Mouse (Mus musculus): ENCODE measurements around the gene 1700123O20Rik.
A peak's percentile ranks its signal among the peaks of the same experiment; 100 is the strongest.

The 1700123O20Rik gene

GRCm38 (mm10) chr14:54678657-54679304 lies 7.2 kb upstream of the 1700123O20Rik start:
- no peak for DNase-seq (ENCODE audit: low spot score in 2 of 2)

GRCm38 (mm10) chr14:54682396-54682795 lies 3.6 kb upstream of the 1700123O20Rik start:
- DNase-seq (ENCODE audit: low spot score in 2 of 2), result no peak

GRCm38 (mm10) chr14:54685471-54685870 lies 545 bp upstream of the 1700123O20Rik start:
- no peak for DNase-seq (ENCODE audit: low spot score in 2 of 2)

- DNase-seq (ENCODE audit: low spot score in 2 of 2), result peak; percentile 100
These were observed 617 bp downstream of the 1700123O20Rik start, which contains the start of gene Acin1 for GRCm38 (mm10) chr14:54686522-54687143. Acin1 (minus strand) TSS chr14:54686931.

- no peak for DNase-seq (ENCODE audit: low spot score in 2 of 2)
These were observed 1.2 kb downstream of the 1700123O20Rik start for GRCm38 (mm10) chr14:54687251-54687650.

GRCm38 (mm10) chr14:54695042-54695441 lies 9.0 kb downstream of the 1700123O20Rik start:
- DNase-seq (ENCODE audit: low spot score in 2 of 2), result no peak

DNA sequence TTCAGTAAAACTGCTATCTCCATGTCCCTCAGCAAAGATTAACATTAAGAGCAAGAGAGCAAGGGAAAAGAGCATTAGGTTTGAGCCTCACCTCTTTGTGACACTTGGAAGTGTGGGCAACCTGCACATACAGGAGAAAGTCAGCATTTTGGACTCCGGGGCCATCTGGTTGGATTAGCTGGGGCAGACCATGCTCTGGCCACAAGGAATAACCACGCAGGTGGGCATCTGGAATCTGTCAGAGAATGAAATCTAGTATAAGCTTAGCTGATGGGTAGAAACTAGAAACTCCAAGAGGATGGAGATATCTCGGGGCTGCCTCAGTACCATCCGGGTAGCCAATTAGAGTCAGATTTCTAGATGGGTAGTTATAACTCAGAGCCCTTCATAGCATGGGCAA lies 10.7 kb downstream of the 1700123O20Rik start:
- no peak for DNase-seq (ENCODE audit: low spot score in 2 of 2)

DNA sequence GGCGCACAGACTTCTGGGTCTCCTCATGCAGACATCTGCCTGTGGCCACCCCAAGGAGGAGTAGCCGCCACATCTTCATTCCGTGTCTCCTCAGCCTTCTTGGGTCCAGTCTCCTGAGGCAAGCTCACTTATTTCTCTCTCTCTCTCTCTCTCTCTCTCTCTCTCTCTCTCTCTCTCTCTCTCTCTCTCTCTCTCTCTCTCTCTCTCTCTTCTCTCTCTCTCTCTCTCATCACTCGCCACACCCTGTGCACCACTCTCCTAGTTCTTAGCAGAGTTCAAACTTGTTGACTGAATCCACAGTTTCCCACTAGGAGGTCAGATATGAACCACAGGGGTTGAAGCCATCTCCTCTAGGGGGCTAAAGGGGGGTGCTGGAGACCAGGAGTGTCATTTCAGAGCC lies 12.7 kb downstream of the 1700123O20Rik start, which contains the start of gene Gm29776:
Gene Gm29776 (minus strand): TSS at position 101 of the 400 bp plus-strand sequence.
- no peak for DNase-seq (ENCODE audit: low spot score in 2 of 2)

GRCm38 (mm10) chr14:54699586-54699985 lies 13.6 kb downstream of the 1700123O20Rik start:
- DNase-seq (ENCODE audit: low spot score in 2 of 2), result no peak

- DNase-seq (ENCODE audit: low spot score in 2 of 2), result peak; percentile 64 to 76
These were observed 15.3 kb downstream of the 1700123O20Rik start for GRCm38 (mm10) chr14:54701298-54701697.

DNA sequence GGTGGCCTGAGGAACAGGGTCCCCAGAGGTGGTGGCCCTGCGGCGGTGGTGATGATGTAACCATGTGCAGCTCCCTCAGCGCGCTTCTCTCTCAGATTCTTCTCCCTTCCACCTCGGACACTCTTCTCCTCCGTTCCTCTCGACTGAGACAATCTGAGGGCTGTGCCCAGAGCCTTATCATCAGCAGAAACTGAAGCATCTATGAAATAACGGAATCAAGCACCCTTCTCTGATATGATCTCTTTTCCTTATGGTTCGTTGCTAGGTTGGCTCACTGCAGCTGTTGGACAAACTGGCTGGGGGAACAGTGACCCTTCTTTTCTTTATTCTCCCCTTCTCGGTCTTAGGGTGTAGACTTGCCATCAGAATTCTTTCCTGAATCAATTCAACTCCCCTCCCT lies 17.2 kb downstream of the 1700123O20Rik start:
- no peak for DNase-seq (ENCODE audit: low spot score in 2 of 2)

- DNase-seq (ENCODE audit: low spot score in 2 of 2), result peak; percentile 19 to 35
These were observed 19.8 kb downstream of the 1700123O20Rik start for GRCm38 (mm10) chr14:54705844-54706243.

DNA sequence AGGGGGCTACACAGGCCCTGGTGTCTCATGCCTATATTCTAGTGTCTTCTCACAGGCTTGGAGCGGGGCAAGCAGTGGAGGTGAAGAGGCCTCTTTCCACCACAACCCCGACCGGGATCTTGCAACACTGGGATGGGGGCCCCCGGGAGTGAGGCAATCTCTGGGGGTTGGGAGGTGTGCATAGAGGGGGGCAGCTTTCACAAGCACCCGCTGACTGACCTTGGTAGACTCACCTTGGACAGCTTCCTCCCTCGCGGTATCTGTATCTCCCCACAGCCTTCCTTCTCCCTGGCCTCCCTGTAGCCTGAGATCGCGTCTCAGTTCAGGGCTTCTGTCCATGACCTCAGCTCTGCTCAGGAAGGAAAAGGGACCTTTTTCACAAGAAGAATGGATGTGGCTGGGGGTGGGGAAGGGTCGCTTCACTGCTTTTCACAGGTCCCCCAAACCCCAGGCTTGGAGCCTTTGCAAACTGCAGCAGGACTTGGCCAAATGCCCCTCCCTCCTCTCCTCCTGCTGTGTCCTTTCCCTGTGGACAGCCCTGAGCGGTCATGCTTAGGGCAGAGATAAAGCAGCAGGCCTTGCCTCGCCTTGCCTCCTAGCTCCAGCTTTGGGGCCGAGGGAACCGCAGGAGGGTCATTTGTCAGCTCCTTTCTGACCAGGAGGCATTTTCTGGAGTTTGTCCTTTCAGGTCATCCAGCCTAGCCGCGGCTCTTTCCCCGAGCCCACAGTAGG lies 20.7 kb downstream of the 1700123O20Rik start:
- no peak for DNase-seq (ENCODE audit: low spot score in 2 of 2)

GRCm38 (mm10) chr14:54709054-54709453 lies 23.0 kb downstream of the 1700123O20Rik start:
- no peak for DNase-seq (ENCODE audit: low spot score in 2 of 2)

DNA sequence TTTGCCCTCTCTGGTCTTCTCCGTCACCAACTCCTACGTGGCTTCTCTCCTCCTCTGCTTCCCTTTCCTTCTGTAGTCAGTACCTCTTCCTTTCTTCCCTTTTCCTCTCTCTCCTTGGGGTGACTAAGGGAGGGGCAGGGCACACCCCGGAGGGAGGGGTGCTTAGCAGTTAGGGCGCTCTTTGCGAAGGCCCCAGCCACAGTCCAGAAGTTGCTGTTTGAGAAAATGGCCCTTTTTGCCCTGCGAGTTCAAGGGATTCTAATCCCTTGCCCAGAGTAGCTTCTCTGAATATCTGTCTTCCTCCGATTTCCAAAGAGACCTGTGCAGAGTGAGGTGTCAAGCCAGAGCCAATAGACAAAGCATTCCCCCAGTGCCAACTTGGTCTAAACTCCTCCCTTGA lies 26.1 kb downstream of the 1700123O20Rik start, which contains the start of gene Cebpe:
Gene Cebpe (minus strand): TSS at position 101 of the 400 bp plus-strand sequence.
- DNase-seq (ENCODE audit: low spot score in 2 of 2), result no peak

- DNase-seq (ENCODE audit: low spot score in 2 of 2), result peak; percentile 42 to 64
These were observed 26.8 kb downstream of the 1700123O20Rik start for GRCm38 (mm10) chr14:54712861-54713260.

- peak; percentile 77 to 81 for DNase-seq (ENCODE audit: low spot score in 2 of 2)
These were observed 28.1 kb downstream of the 1700123O20Rik start for GRCm38 (mm10) chr14:54714121-54714520.

- peak; percentile 12 to 20 for DNase-seq (ENCODE audit: low spot score in 2 of 2)
These were observed 28.6 kb downstream of the 1700123O20Rik start for GRCm38 (mm10) chr14:54714617-54715081.

GRCm38 (mm10) chr14:54715402-54715801 lies 29.4 kb downstream of the 1700123O20Rik start:
- DNase-seq (ENCODE audit: low spot score in 2 of 2), result no peak

GRCm38 (mm10) chr14:54720041-54720440 lies 34.0 kb downstream of the 1700123O20Rik start:
- no peak for DNase-seq (ENCODE audit: low spot score in 2 of 2)

DNA sequence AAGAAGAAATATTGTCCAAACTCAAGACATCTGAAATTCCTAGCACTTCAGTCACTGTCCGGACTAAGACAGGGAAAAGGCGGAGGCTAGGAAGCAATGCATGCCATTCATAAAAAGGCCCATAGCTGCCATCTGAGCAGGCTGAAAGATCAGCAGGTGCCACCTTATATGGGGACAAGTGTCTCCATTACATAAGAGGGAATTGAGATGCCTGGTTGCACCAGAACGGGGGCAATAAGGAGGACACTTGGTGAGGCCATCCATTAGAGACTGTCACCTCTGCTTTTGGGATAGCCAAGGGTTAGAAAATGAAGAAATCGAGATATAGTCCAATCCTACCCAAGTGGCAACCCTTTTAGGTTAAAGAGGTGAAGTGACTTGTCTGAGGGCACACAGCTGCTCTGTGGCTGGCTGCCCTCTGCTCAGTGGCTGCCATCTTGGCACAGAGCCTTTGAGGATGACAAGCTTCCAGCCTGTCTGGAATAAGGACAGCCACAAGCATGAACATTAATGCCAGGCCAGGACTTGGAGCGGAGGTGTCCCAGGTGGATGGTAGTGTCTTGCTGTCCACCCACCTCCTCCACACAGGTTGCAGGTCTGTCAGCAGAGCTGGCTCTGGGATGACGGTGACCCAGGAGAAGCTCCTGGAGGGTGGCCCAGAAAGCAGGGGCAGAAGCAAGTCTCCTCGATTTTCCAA lies 34.8 kb downstream of the 1700123O20Rik start:
- no peak for DNase-seq (ENCODE audit: low spot score in 2 of 2)

DNA sequence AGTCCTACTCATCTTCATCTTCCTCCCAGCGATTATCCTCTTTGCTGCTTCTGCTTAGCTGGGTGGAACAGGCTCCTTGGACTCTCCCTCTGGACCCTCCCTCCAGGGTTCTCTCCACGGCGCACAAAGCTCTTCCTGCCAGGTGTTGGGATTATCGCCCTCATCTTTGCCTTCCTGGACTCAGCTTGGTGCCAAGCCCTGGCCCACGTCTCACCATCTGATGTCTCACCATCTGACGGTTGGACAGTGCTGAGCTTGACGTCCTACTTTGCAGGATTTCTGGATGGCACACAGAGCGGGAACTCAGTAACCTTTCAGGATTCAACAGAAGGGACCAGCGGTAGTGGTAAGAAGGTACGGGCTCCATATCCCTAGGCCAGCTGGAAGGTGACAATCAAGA lies 35.7 kb downstream of the 1700123O20Rik start:
- no peak for DNase-seq (ENCODE audit: low spot score in 2 of 2)

All from natural killer cell, adult 2 months (primary cell).